Mouse (Mus musculus): ENCODE data around the gene Catsperg1. TPM values are rescaled to one million over a fixed set of nuclear protein-coding genes. Genes with fewer than 3 reads are reported as not detected.
"Not testable (repeated sequence)": the region's sequence is repeated elsewhere in the genome, so short reads cannot be mapped to it uniquely, and the experiment has no call there.

The Catsperg1 gene
- polyA plus RNA-seq, 1 experiment, result 0.40 TPM

- TF ChIP-seq POLR2A (IDR thresholded peaks at IDR 0.05; ENCODE audit: low read depth, low read length) (no peak), CTCF (IDR thresholded peaks at IDR 0.05; ENCODE audit: borderline replicate concordance, insufficient read depth, low read length) (no peak)
- 0 out of 2 replicates have a peak overlapping the region, but pooled peaks have one; percentile 3 for H3K27ac ChIP-seq (ENCODE audit: insufficient read depth, low read length)
- H3K4me1 ChIP-seq (ENCODE audit: control insufficient read depth, insufficient read depth, low read length), result no peaks in the 10 kb centered on the region
- no peak overlapping the region for H3K4me3 ChIP-seq (ENCODE audit: insufficient read depth, low read length)
Observed at GRCm38 (mm10) chr7:29212199-29212765, 1.6 kb downstream of the Catsperg1 start.

GRCm38 (mm10) chr7:29211415-29212198 is 2.2 kb downstream of the Catsperg1 start:
- H3K4me1 ChIP-seq (ENCODE audit: control insufficient read depth, insufficient read depth, low read length), result no peaks in the 10 kb centered on the region
- peak overlapping the region; percentile 3 for H3K4me3 ChIP-seq (ENCODE audit: insufficient read depth, low read length)
- H3K27ac ChIP-seq (ENCODE audit: insufficient read depth, low read length), result peak overlapping the region; percentile 3
- TF ChIP-seq POLR2A (IDR thresholded peaks at IDR 0.05; ENCODE audit: low read depth, low read length), result peak; percentile 68
- TF ChIP-seq CTCF (IDR thresholded peaks at IDR 0.05; ENCODE audit: borderline replicate concordance, insufficient read depth, low read length), result no peak

GRCm38 (mm10) chr7:29211013-29211412 is 2.8 kb downstream of the Catsperg1 start:
- peak overlapping the region; percentile 3 for H3K27ac ChIP-seq (ENCODE audit: insufficient read depth, low read length)
- not testable (repeated sequence) for H3K4me1 ChIP-seq (ENCODE audit: control insufficient read depth, insufficient read depth, low read length); H3K4me3 ChIP-seq (ENCODE audit: insufficient read depth, low read length)

- H3K4me3 ChIP-seq (ENCODE audit: insufficient read depth, low read length), result no peak overlapping the region
- H3K4me1 ChIP-seq (ENCODE audit: control insufficient read depth, insufficient read depth, low read length), result no peaks in the 10 kb centered on the region
- no peak for TF ChIP-seq CTCF (IDR thresholded peaks at IDR 0.05; ENCODE audit: borderline replicate concordance, insufficient read depth, low read length)
- TF ChIP-seq POLR2A (IDR thresholded peaks at IDR 0.05; ENCODE audit: low read depth, low read length), result no peak
- H3K27ac ChIP-seq (ENCODE audit: insufficient read depth, low read length), result no peak overlapping the region
Observed at GRCm38 (mm10) chr7:29202577-29202976, 11.3 kb downstream of the Catsperg1 start.

GRCm38 (mm10) chr7:29194230-29194629 is 19.6 kb downstream of the Catsperg1 start:
- H3K27ac ChIP-seq (ENCODE audit: insufficient read depth, low read length); H3K4me1 ChIP-seq (ENCODE audit: control insufficient read depth, insufficient read depth, low read length); H3K4me3 ChIP-seq (ENCODE audit: insufficient read depth, low read length): not testable (repeated sequence)

GRCm38 (mm10) chr7:29181323-29181722 is 32.5 kb downstream of the Catsperg1 start:
- H3K4me1 ChIP-seq (ENCODE audit: control insufficient read depth, insufficient read depth, low read length); H3K4me3 ChIP-seq (ENCODE audit: insufficient read depth, low read length); H3K27ac ChIP-seq (ENCODE audit: insufficient read depth, low read length): not testable (repeated sequence)

GRCm38 (mm10) chr7:29180854-29181236 is 33.0 kb downstream of the Catsperg1 start:
- Histone ChIP-seq H3K27ac (ENCODE audit: insufficient read depth, low read length) (no peak overlapping the region), H3K4me3 (ENCODE audit: insufficient read depth, low read length) (no peak overlapping the region), H3K4me1 (ENCODE audit: control insufficient read depth, insufficient read depth, low read length) (peaks cover 8% of the 10 kb centered on the region; the same call in 1 of the 2 replicates)
- TF ChIP-seq CTCF (IDR thresholded peaks at IDR 0.05; ENCODE audit: borderline replicate concordance, insufficient read depth, low read length) (no peak), POLR2A (IDR thresholded peaks at IDR 0.05; ENCODE audit: low read depth, low read length) (no peak)

- peak within 1 kb of the TSS; percentile 99 for H3K4me3 ChIP-seq (ENCODE audit: insufficient read depth, low read length)
- peak within 1 kb of the TSS; percentile 87 for H3K27ac ChIP-seq (ENCODE audit: insufficient read depth, low read length)
- H3K4me1 ChIP-seq (ENCODE audit: control insufficient read depth, insufficient read depth, low read length), result peaks cover 8% of the 10 kb centered on the region; the same call in 1 of the 2 replicates
- peak; percentile 31; the same call in 1 of the 2 replicates for TF ChIP-seq CTCF (IDR thresholded peaks at IDR 0.05; ENCODE audit: borderline replicate concordance, insufficient read depth, low read length)
- TF ChIP-seq POLR2A (IDR thresholded peaks at IDR 0.05; ENCODE audit: low read depth, low read length), result peak; percentile 94
Observed at GRCm38 (mm10) chr7:29180077-29180853, 33.6 kb downstream of the Catsperg1 start, which contains the start of gene Psmd8. Gene Psmd8, minus strand, starts transcription at chr7:29180701.

GRCm38 (mm10) chr7:29179323-29179722 is 34.5 kb downstream of the Catsperg1 start:
- peaks cover 8% of the 10 kb centered on the region; the same call in 1 of the 2 replicates for H3K4me1 ChIP-seq (ENCODE audit: control insufficient read depth, insufficient read depth, low read length)
- TF ChIP-seq CTCF (IDR thresholded peaks at IDR 0.05; ENCODE audit: borderline replicate concordance, insufficient read depth, low read length) (no peak), POLR2A (IDR thresholded peaks at IDR 0.05; ENCODE audit: low read depth, low read length) (peak; percentile 58; the same call in 1 of the 2 replicates)
- peak overlapping the region; percentile 87 for H3K27ac ChIP-seq (ENCODE audit: insufficient read depth, low read length)
- H3K4me3 ChIP-seq (ENCODE audit: insufficient read depth, low read length), result peak overlapping the region; percentile 99

GRCm38 (mm10) chr7:29178106-29178505 is 35.7 kb downstream of the Catsperg1 start:
- Histone ChIP-seq H3K4me3 (ENCODE audit: insufficient read depth, low read length) (peak overlapping the region; percentile 99), H3K4me1 (ENCODE audit: control insufficient read depth, insufficient read depth, low read length) (peaks cover 8% of the 10 kb centered on the region; the same call in 1 of the 2 replicates), H3K27ac (ENCODE audit: insufficient read depth, low read length) (no peak overlapping the region)
- no peak for TF ChIP-seq CTCF (IDR thresholded peaks at IDR 0.05; ENCODE audit: borderline replicate concordance, insufficient read depth, low read length)
- TF ChIP-seq POLR2A (IDR thresholded peaks at IDR 0.05; ENCODE audit: low read depth, low read length), result no peak

All from embryonic fibroblast, embryonic 13.5 days (primary cell).